Mouse (Mus musculus) naive thymus-derived CD4-positive, alpha-beta T cell, adult 5 months (primary cell): Measurements from ENCODE around the gene Gm10662. TPM values are rescaled to one million over a fixed set of nuclear protein-coding genes. Genes with fewer than 3 reads are reported as not detected.

Experiments
- polyA plus RNA-seq: library from polyadenylated mRNA; unstranded; fragments of 100-300 nt; shearing (Covaris generic); gene quantifications from one replicate; pipeline ENCODE4 v1.2.1, GENCODE M21; 2017

Gene Gm10662
- polyA plus RNA-seq = not detected

DNA sequence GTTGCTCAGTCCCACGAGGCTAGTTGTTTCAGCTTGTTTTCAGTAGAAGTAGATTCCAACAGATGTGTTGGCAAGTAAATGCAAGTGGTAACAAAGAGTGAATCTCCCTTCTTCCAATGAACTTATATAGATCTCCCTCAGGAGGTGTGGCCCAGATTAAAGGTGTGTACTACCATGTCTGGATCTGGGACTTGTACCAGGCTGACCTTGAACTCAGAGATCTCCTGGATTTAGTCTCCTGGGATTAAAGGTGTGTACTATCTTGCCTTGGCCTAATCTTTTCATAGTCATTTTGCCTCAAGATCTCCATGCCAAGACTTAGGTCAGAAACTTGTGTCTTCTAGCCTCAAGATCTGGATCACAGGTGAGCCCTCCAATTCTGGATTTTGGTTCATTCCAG lies at the start of gene Gm10662:
TSS of gene Gm10662 (minus strand) at position 101 of the 400 bp plus-strand sequence.

Other genes with a start within 250 kb of the Gm10662 start
- not detected for gene Gm4214, start 159.8 kb downstream of the Gm10662 start, polyA plus RNA-seq
- not detected for gene Gm4216, start 124.6 kb downstream of the Gm10662 start, polyA plus RNA-seq
- gene Vmn1r163, start 88.9 kb downstream of the Gm10662 start, polyA plus RNA-seq = not detected
- not detected for gene Gm8720, start 77.0 kb downstream of the Gm10662 start, polyA plus RNA-seq
- not detected for gene Vmn1r165, start 72.9 kb upstream of the Gm10662 start, polyA plus RNA-seq
- gene Vmn1r166, start 107.2 kb upstream of the Gm10662 start, polyA plus RNA-seq = not detected
- gene Gm6902, start 134.4 kb upstream of the Gm10662 start, polyA plus RNA-seq = not detected
- 0.15 TPM for gene Nlrp4e, start 156.7 kb upstream of the Gm10662 start, polyA plus RNA-seq
- not detected for gene Nlrp5, start 241.4 kb upstream of the Gm10662 start, polyA plus RNA-seq